In genomic region chr6:143184745-143185144, GRCm38 (mm10) we compare ENCODE assay signal across 9 mouse cellular contexts. TPM values are rescaled to one million over a fixed set of nuclear protein-coding genes. Genes with fewer than 3 reads are reported as not detected.
A peak's percentile ranks its signal among the peaks of the same experiment; 100 is the strongest.
DNase-seq lines count a peak whose midpoint lies in the region; ATAC-seq and TF ChIP-seq lines count a peak whose summit lies in the region.
"Had no signal": no experiment of that assay in that cellular context is flagged by ENCODE, and none has a peak within 500 bp of the region (broad histone marks: within the 10 kb centered on the region; RNA-seq: fewer than 3 reads in every experiment).

No protein-coding gene starts in this region.

- intact Hi-C loops in left cerebral cortex, adult 2 months (cut with DNase I) = no loop called here
- intact Hi-C loops in left cerebral cortex, postnatal 14 days (cut with DNase I) = no loop called here

- TF ChIP-seq CTCF in left cerebral cortex, adult 2 months (IDR thresholded peaks at IDR 0.05) = peak; percentile 54

- DNase-seq in cerebellum, postnatal 10 days = peak; percentile 61 to 71
- DNase-seq in cerebellum, adult 11-12 months = no peak
- DNase-seq in left cerebral cortex, adult 2 months (ENCODE audit: extremely low spot score in 1 of 2, low spot score in 2 of 2) = no peak
- DNase-seq in left cerebral cortex, adult 11 months (ENCODE audit: low spot score) = no peak
- DNase-seq in naive thymus-derived CD4-positive, alpha-beta T cell, adult 2 months (ENCODE audit: low read depth) = peak; percentile 71
- no peak for DNase-seq in kidney, adult 11 months
- no peak for DNase-seq in left cerebral cortex, postnatal 14 days (ENCODE audit: low spot score in 2 of 2)

- ATAC-seq in common myeloid progenitor, adult 5-6 weeks (replicated peaks; ENCODE audit: low read depth, poor library complexity, severe bottlenecking) = peak; percentile 60; the same call in 1 of the 2 replicates

- H3K4me3 ChIP-seq in left cerebral cortex, adult 2 months = no peak overlapping the region
- H3K4me3 ChIP-seq: liver, embryonic 15.5 days had no signal

- no peak overlapping the region for H3K27ac ChIP-seq in left cerebral cortex, adult 2 months
- H3K27ac ChIP-seq: liver, embryonic 15.5 days had no signal

RNA-seq across cellular contexts. Expression of gene Etnk1, which starts 17.7 kb away (rescaled TPM):
- 100 to 1,000 TPM; 199 to 201 TPM for total RNA-seq in left cerebral cortex, adult 2 months (2021)
- total RNA-seq in common myeloid progenitor, adult 5-6 weeks (2017) = 87.9 and 104 TPM in 2 replicates
- total RNA-seq in left cerebral cortex, postnatal 14 days (2021) = 100 to 1,000 TPM; 161 to 170 TPM

Comparison
In these comparisons a context has a peak if more than half of its experiments do, and no peak if none do; other contexts are left out.
1. DNase-seq: peak in cerebellum, postnatal 10 days (2 of 2) and naive thymus-derived CD4-positive, alpha-beta T cell, adult 2 months (single experiment); none in cerebellum, adult 11-12 months (single experiment), left cerebral cortex, adult 2 months (0 of 2), left cerebral cortex, adult 11 months (single experiment), kidney, adult 11 months (single experiment) and left cerebral cortex, postnatal 14 days (0 of 2).